Mouse (Mus musculus) heart, postnatal 4 days (tissue): ENCODE measurements at regions not wholly inside any gene's neighbourhood (a gene's known extent, or its start where the extent isn't known, plus 50 kb on each side); places are given as distances from the start of the nearest gene placed in this dataset.

Experiments used
- DNase-seq: peaks from one replicate; pipeline ENCODE4 v3.0.0; 2021

DNA sequence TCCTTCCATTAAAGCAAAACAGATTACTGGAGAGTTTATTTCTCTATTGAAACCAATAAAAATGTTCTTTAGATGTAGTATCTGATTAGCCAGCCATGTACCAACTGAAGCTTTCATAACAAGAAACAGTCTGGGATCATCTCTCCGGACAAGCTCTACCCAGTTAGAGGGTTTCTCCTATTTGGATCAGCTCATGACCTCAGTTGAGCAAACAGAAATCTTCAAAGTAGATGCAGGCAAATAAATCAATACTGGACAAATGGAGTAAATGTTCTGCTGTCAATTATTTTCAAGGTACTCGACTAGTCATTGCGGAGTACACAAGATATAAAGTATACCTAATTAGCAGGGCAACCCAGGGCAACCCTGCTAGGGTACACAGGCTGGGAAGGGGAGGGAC lies 67.4 kb downstream of the Avpr1a start:
- no peak for DNase-seq

DNA sequence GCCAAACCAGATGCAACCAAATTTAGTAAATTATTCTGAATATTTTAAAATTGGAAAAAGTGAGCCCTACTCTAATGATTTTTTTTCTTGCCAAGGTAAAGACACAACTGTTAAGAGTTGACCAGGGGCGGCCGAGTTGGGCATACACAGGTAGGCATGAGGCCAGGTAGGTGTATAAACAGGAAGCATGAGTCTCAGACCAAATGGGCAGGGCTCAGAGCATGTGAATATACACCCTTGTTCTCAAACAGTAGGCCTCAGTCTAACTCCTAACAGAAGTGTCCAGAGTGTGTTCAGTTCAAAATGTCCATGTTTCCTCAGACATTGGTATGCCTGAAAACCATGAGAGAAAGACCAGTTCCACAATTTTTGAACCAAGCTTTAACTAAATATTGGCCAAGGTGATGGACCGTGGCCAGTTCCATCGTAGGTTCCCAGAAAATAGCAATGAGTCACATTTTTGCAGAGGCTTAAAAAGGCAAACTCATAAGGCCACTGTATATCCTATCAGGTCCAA lies 71.0 kb downstream of the Avpr1a start:
- no peak for DNase-seq

DNA sequence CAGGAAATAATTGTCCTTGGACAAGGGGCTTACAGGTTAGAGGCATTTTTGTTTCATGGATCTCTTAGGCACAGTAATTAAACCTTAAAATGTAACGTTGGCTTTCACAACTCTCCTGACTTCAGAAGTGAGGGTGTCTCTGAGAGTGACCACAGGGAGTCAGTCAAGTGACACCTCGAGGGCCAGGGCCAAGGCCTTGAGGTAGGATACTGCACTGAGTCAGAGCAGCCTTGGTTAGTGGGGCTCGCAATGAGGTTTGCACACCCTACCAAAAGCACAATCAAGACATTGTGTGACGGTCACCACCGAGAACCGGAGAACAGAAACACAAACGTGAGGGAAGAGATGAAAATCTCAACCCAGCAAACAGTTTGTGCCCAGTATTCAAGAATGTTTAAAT lies 71.7 kb downstream of the Avpr1a start:
- DNase-seq = no peak

DNA sequence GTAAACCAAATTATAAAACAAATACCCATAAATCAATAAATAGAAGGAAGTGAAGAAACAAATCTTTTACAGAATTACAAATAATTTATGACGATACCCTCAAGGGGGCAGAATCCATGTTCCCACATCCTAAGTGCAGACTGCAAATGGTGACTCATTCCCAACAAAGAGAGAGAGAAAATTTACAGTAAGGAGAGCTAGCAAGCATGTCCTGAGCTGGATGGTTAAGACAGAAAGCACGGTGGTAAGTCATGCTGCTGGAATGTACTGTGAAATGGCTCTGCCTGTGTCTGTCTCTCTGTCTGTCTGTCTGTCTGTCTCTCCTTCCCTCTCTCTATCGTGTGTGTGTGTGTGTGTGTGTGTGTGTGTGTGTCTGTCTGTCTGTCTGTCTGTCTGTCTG lies 74.3 kb downstream of the Avpr1a start:
- no peak for DNase-seq

DNA sequence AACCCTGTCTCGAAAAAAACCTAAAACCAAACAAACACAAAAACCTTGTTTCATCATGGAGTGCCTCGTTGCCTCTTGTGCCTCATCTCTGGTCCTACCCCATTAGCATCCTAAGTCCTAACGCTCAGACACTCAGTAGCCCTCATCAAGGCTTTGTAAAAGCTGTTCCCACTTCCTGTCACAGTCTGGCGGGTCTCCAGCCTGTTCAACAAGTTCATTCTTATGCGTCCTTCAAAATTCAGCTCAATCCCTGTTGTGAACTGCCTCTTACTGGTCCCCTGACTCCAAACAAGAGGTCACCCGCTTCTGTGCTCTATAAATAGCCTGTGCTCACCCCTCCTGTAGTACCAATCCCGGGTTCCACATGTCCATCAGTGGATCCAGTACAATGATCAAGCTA lies 77.1 kb downstream of the Avpr1a start:
- peak; percentile 19 for DNase-seq

DNA sequence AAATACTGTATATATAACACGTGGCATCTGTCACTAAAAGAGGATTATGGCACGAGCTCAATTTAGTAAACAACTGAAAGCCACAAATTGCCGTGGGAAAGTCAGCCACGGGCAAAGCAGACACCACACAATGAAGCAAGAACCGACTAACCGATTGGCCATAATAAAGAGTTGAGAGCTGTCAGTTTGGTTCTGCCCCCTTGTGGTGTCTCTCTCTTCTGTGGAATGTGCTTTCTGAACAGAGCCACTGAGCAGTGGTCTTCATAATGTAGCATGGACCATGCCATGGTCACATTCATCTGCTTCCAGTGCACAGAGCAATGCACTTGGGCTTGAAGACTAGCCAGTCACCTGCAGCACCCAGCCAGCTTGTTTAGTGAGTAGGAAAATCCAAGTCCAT lies 77.5 kb downstream of the Avpr1a start:
- no peak for DNase-seq

DNA sequence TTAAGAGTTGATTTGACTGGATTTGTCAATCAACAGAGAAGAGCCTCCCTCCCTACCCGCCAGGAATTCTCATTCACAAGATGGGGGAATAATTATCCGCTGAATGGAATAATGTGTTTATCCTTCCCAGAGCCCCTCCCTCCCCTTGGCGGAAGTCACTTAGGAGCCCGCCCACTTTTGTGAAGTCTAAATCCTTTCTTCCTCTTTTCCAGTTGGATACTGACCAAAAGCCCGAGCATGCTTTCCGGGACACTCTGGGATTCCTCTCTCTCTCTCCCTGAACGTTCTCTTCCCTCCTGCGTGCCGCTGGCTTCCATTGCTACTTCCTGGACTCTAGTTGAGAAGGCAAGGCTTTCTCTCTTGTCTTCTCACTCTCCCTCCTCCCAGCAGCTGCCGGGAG lies 79.9 kb downstream of the Avpr1a start:
- DNase-seq = peak; percentile 17

DNA sequence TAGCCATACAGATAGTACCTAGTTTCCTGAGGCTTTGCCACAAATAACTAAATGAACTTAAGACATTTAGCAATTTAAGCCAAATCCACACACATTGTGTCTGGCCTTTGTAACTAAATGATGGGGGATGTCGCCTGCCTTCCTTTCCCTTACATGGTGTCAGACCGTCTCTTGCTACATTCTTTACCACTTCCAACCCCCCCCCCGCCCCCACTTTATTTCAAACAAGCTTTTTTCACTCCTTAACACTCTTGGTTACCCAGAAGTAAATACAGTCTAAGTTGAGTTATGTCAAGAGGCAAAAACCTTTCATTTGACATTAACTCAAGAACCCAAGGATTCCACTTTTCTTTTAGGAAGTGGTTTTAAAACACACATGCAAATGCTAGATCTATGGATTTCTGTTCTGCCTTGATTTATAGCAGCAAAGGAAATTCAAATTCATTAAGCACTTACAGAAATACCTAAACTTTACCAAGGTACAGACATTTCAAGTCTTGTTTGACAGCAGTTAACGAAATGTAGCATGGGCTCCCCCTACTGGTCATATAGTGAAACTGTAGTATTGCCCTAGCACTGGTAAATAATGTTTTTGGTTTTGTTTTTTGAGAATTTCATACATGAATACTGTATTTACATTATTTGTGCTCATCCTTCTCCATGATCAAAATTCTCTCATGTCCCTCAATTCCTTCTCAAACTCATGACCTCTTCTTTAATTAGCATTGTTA lies 80.8 kb downstream of the Avpr1a start:
- DNase-seq = peak; percentile 29

DNA sequence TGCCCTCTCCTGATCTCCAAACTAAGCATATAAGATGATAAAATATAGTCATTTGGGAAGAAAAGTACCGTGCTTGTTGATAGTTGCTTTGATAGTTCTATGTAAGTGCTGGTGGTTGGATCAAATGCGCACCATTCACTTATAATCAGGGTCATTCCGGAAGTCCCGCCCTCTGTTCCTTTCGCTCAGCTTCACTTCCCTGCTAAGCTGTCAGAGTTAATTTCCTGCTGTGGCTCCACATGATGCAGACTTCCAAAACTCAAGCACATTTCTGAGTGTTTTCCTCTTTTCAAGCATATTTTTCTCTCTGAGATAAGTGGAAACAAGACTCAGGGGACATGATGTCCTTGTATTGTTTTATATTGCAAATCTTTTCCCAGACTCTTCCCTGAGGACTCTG lies 86.4 kb downstream of the Avpr1a start:
- no peak for DNase-seq

DNA sequence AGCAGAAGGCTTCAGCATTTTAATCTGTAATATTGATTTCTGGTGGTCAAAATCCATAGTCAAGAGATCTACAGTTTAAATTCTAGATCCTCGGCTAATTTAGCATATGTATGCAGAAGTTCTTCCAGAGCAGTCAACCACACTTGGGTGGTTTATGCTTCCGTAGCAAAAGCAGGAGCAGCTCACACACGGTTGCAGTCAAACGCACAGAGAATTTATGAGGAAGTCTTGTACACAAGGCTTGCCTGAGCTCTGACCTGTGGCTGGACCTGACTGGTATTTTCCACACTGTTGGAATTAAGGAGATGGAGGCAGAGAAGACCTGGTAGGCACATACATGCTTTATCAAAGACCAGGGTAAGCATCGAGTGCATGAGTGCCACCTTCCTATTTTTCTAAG lies 86.8 kb downstream of the Avpr1a start:
- no peak for DNase-seq

DNA sequence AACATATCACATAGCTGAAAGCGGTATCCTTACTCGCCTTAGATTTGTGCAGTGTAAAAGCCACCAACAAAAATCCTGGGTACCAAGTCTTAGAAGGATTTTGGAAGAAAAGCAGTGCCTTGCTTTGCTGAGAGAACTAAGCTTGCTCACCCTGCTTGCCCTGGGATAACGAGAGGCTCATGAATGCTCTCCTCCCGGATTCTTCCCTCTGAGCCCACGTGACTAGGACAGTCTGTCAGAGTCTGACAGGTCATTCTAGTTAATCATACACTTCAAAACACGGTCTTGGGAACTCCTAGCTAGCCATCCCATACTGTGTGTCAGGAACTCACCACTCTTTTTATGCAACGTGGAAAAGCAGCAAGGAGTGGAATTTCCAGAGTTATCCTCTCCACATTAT lies 91.4 kb downstream of the Avpr1a start:
- DNase-seq = no peak

DNA sequence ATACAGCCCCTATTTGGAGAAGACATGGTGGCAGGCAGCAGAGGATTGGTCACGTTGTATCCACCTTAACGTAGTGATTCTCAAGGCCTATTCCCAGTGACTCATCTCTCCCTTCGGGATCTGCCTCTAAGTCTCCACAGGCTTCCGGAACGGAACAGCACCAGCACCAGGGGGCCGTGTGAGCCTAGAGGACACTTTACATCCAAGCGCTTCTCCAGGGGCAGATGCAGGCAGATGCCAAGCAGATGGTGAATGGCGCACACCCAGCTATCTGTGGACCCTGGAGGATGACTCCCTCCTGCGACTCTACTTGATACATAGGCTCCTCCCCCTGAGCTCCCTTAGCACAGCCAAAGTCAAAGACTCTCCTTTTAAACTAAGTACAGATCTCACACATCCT lies 94.3 kb downstream of the Avpr1a start:
- DNase-seq = no peak

DNA sequence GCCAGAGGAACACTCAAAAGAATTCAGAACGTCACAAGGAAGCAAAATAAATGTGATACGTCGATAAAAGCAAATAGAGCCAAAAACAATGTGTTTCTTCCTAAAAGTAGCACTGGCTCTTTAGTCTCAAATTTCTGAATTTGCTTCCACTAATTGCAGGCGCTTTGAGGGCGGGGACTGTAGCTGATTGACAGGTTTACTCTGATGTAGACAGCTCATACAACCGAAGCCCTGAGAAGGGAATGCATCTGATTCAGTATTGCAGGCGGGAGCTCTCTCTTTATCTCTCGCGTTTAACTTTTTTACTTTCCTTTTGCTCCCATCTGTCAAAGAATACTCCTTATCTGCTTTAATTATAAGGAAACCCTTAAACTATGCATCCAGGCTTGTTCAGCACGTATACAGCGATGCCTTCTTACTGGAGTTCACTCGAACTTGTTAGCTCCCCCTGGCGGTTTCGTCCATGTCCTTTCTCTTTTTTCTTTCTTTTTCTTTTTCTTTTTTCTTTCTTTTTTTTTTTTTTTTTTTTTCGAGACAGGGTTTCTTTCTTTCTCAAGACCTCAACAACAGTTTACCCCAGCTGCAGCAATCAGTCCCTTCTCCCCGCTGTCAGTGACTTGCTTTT lies 95.9 kb downstream of the Avpr1a start:
- DNase-seq = peak; percentile 75

DNA sequence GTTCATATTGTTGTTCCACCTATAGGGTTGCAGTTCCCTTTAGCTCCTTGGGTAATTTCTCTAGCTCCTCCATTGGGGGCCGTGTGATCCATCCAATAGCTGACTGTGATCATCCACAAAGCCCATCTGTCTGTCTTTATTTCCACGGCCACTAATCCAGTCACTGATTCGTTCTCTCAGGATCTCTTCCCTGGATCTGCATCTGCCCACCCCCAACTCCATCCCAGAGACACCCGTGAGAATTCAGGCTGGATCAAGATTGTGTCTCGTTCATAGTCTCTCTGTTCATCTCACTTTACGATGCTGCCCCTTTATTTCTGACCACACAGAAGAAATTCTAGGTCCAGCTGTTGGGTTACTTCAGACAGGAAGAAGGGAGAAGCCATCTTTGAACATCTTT lies 96.7 kb downstream of the Avpr1a start:
- no peak for DNase-seq

DNA sequence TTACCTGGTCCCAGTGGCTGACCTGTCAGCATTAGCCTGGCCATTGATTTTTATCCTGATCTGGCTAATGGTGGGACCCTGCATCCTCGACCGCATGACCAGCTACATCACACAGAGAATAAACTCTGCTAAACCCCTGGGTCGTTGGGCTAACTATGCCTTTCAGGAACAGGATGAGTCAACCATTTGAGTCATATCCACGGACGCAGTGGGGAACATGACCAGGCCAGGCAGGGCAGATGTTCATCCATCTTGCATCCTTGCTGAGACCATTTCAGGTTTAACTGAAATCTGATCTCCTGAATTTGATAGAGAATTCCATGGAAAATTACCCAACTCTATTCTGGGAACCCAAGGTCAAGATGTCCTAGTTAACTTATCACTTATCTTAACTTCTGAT lies 103.3 kb downstream of the Avpr1a start:
- DNase-seq = no peak

DNA sequence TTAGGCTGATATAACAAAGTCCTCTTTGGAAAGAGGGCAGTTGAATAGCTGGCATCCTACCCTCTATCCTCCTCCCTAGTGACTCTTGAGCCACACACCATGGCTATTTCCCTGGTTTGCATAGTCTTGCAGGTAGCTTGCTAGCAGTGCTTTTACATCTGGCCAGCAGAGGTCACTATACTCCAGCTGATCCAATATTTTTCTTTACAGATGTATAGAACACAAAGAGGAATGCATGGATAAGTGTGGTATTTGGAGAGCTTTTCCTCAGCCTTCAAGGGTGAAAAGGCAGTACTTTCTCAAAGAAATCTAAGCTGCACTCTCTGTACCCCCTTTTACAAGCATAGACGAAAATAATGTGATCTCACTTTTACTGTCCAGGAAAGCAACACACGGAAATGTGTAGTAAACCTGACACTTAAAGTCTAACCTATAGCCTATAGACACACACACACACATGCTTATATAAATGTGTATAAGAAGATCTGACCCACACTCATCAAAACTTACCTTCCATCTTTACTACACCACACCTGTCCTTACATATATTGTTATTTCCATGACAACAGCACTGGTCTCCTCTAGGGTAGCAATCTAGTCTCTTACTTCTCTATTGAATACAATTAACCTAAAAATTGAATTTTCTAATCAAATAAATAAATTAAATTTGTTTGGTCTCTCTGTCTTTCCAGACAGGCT lies 105.0 kb downstream of the Avpr1a start:
- DNase-seq = peak; percentile 57

DNA sequence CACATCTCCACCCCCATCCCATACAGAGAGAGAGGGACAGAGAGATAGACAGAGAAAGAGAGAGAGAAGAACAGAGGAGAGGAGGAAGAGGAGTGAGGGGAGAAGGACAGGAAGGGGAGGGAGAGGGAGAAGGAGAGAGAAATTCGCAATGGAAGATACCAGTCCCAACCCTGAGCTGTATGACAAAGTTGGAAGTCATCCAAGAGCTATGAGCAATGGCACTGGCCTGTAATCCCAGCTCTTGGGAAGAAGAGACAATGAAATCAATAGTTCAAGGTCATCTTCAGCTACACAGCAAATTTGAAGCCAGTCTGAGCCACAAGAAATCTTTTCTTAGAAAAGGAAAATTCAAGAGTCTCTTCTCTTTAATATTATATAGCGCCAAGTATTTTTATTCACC lies 105.6 kb downstream of the Avpr1a start:
- DNase-seq = no peak

DNA sequence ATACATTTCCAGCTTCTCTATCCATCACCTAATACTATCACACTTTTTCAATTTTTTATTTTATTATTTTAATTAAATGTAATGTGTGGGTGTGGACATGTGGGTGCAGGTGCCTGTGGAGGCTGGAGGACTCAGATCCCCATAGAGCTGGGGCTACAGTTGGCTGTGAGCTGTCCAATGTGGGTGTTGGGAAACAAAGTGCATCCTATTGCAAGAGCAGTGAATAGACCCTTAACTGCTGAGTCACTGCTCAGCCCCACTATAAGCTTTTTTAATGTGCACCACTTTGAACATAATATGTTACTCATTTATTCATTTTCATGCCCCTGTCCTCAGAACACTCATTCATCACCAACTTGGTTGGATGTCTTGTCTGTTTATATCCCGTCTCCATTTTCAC lies 110.4 kb downstream of the Avpr1a start:
- DNase-seq = no peak

DNA sequence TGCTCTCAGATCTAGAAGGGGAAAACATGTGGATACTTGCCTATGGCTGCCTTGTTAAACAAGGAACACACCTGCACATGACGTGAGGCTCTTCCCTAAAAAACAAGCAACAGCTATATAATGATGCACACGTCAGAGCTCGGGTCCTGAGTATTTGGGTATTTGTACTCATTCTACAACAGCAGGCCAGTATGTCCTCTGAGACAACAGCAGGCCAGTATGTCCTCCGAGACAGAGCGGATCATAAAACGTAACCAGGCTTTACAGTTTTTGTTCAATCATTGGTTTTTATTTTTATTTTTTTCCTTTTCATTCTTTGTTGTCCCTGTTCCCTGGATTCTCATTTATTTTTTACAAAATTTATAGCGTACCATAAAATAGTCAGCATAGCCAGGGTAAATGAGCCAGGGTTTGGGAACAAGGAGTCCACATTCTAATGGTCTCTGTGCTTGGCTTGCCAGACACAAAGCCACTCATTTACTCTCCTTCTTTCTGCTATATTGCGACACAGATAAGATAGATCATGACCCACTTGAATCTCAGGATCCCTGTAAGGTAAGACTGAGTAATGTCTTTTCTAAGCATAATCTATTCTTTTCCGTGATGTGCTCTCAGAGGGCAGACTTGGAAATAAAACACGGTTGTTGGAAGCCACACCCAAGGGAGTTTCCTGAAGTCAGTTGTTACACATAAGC lies 111.8 kb downstream of the Avpr1a start:
- DNase-seq = no peak

DNA sequence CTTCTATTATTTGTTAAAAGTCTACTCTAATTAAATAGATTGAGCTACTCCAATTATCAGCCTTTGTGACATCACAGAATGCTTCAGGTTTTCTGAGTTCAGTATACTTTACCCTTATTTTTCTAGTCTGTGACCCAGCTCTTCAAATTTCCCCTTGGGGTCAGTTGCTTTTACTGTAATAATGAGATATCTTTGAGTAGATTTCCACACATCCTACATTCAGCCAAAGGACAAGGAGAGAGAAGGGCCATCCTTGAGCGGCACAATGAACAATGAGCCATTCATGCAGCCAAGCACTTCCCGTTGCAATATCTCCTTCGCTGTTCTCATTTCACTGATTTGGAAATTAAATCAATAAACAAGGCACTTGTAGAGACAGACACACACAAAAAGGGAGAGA lies 113.6 kb downstream of the Avpr1a start:
- no peak for DNase-seq

DNA sequence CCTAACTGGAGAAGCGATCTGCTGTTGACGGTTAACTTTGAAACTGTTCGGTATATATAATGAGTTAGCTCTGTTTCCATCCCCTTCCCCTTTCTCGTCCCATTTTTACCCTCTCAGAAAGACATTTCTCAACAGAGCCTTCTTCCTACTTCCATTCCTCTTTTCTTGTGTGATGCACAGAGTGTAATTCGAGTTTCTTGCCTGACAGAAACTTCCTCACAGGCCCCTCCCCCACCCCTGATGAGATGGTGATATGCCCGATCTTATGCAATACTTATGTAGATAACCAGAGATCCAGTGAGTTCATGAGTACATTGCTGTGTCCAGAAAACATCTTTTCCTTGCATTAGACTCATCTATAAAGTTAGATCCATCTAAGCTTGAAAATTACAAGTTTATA lies 114.2 kb downstream of the Avpr1a start:
- DNase-seq = no peak

DNA sequence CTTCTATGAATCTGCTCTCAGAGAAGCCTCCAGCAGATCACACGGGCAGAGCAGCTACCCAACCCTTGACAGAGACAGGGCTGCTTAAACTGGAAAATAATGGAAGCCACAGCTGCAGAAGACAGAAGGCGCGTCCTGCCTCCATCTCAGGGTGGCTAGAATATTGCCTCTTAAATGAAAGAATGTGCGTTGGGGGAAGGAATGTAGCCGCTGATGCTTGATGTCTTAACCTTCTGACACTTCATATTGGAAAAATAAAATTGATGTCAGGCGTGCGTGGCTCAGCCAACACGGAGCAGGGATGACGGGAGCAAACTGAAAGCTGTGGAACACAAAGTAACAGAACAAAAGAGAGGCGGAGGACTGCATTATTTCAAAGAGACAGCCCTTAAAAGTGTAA lies 114.6 kb upstream of the Ppm1h start:
- DNase-seq = no peak

DNA sequence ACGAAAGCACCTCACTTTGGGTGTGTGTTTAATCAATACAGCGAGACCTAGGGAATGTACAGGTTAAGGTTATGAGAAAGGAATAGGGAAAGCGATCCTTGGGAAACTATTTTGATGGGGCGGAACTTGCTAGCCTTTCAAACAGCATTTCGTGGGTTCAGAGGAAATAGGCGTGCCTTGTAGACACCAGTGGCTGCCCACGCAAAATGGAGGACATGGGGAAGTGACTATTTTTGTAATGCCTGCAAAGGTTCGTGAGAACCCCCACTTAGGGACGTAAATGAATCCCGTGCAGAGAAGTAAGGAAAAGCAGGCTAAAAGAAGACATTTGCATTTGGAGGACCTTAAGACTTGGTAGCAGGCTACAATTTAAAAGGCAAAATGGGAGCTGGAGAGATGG lies 114.1 kb upstream of the Ppm1h start:
- no peak for DNase-seq
